Comparison of ENCODE assay signal across 8 mouse cellular contexts in genomic region chrX:12158244-12158820, GRCm38 (mm10). TPM values are rescaled to one million over a fixed set of nuclear protein-coding genes. Genes with fewer than 3 reads are reported as not detected.
DNase-seq lines count a peak whose midpoint lies in the region; ATAC-seq and TF ChIP-seq lines count a peak whose summit lies in the region.

No protein-coding gene starts in this region.

- TF ChIP-seq POLR2A in lung, adult 2 months (IDR thresholded peaks at IDR 0.05; ENCODE audit: borderline replicate concordance, extremely low read depth, low read depth, low read length): no peak

- TF ChIP-seq CTCF in lung, adult 2 months (IDR thresholded peaks at IDR 0.05; ENCODE audit: insufficient read depth, low read length): no peak

- H3K9ac ChIP-seq in kidney, embryonic 14.5 days (ENCODE audit: low read depth, low read length): peak overlapping the region; percentile 50; the same call in 1 of the 2 replicates
- H3K9ac ChIP-seq in neural tube, embryonic 14.5 days (replicated peaks; ENCODE audit: low read depth, low read length): 0 out of 2 replicates have a peak overlapping the region, but pooled peaks have one; percentile 11

- 10% methylated on average over 39 of the region's 44 CpGs for WGBS in kidney, embryonic 14.5 days
- WGBS in lung, adult 2 months: 8% methylated on average over 44 of the region's 44 CpGs
- 5% methylated on average over 40 of the region's 44 CpGs for WGBS in neural tube, embryonic 14.5 days

- H3K36me3 ChIP-seq in kidney, embryonic 14.5 days (ENCODE audit: control insufficient read depth, insufficient read depth, low read length): no peaks in the 10 kb centered on the region
- no peaks in the 10 kb centered on the region for H3K36me3 ChIP-seq in neural tube, embryonic 14.5 days (ENCODE audit: control insufficient read depth, insufficient read depth, low read length)

- peak; percentile 61 to 74 for DNase-seq in urinary bladder, postnatal 4 days (ENCODE audit: low spot score in 2 of 2)
- DNase-seq in urinary bladder, adult 18-20 months (ENCODE audit: low spot score in 2 of 2): no peak
- DNase-seq in embryo, embryonic 9.5 days (ENCODE audit: extremely low spot score): peak; percentile 72
- peak; percentile 73 to 74 for DNase-seq in heart, adult 9 months (ENCODE audit: low spot score in 2 of 2)
- DNase-seq in lung, adult 2 months: peak; percentile 46
- no peak for DNase-seq in c-Kit-positive CD71-positive TER-119-positive erythroid progenitor cells, embryonic 14.5 days (ENCODE audit: low spot score)

- peak overlapping the region; percentile 59 for H3K4me2 ChIP-seq in kidney, embryonic 14.5 days (replicated peaks; ENCODE audit: low read depth, low read length)
- H3K4me2 ChIP-seq in neural tube, embryonic 14.5 days (ENCODE audit: low read depth, low read length): peak overlapping the region; percentile 53

- H3K9me3 ChIP-seq in kidney, embryonic 14.5 days (ENCODE audit: control insufficient read depth, low read length): no peaks in the 10 kb centered on the region
- H3K9me3 ChIP-seq in neural tube, embryonic 14.5 days (ENCODE audit: control insufficient read depth, low read length): no peaks in the 10 kb centered on the region

- H3K27ac ChIP-seq in kidney, embryonic 14.5 days (ENCODE audit: low read depth, low read length): peak overlapping the region; percentile 91
- peak overlapping the region; percentile 34; the same call in 1 of the 2 replicates for H3K27ac ChIP-seq in neural tube, embryonic 14.5 days (ENCODE audit: low read depth, low read length)

- peaks cover 27% of the 10 kb centered on the region for H3K27me3 ChIP-seq in kidney, embryonic 14.5 days (ENCODE audit: control insufficient read depth, insufficient read depth, low read length)
- peaks cover 5% of the 10 kb centered on the region; the same call in 1 of the 2 replicates for H3K27me3 ChIP-seq in neural tube, embryonic 14.5 days (ENCODE audit: control insufficient read depth, insufficient read depth, low read length)

- H3K4me3 ChIP-seq in kidney, embryonic 14.5 days (ENCODE audit: low read length): peak overlapping the region; percentile 46
- H3K4me3 ChIP-seq in lung, adult 2 months (replicated peaks; ENCODE audit: extremely low read depth, low read depth, low read length): peak overlapping the region; percentile 51
- peak overlapping the region; percentile 20 for H3K4me3 ChIP-seq in neural tube, embryonic 14.5 days (ENCODE audit: low read depth, low read length)

- peak; percentile 70 for ATAC-seq in kidney, embryonic 14.5 days (ENCODE audit: low FRiP score, low TSS enrichment)
- peak; percentile 54; the same call in 1 of the 2 replicates for ATAC-seq in neural tube, embryonic 14.5 days (ENCODE audit: low read depth)

- peaks cover 21% of the 10 kb centered on the region for H3K4me1 ChIP-seq in kidney, embryonic 14.5 days (ENCODE audit: control insufficient read depth, insufficient read depth, low read length)
- no peaks in the 10 kb centered on the region; the same call in 1 of the 2 replicates for H3K4me1 ChIP-seq in lung, adult 2 months (ENCODE audit: control insufficient read depth, insufficient read depth, low read length)
- no peaks in the 10 kb centered on the region; the same call in 1 of the 2 replicates for H3K4me1 ChIP-seq in neural tube, embryonic 14.5 days (ENCODE audit: control insufficient read depth, insufficient read depth, low read length)

RNA-seq across cellular contexts. Expression of gene Bcor, which starts 1.8 kb away (rescaled TPM):
- polyA plus RNA-seq in kidney, embryonic 14.5 days (2014; fragmentation: Nextera tagmentation; extraction: Ambion mirVana): 16.3 and 24.1 TPM in 2 replicates
- 12.7 and 15.8 TPM in 2 replicates for polyA plus RNA-seq in lung, adult 2 months (2012; rRNA removed)
- polyA plus RNA-seq in neural tube, embryonic 14.5 days (2014; fragmentation: Nextera tagmentation; extraction: Ambion mirVana): 17.9 and 21.1 TPM in 2 replicates

Comparison
In these comparisons a context has a peak if more than half of its experiments do, and no peak if none do; other contexts are left out.
1. DNase-seq: peak in urinary bladder, postnatal 4 days (2 of 2), embryo, embryonic 9.5 days (single experiment), heart, adult 9 months (2 of 2) and lung, adult 2 months (single experiment); none in urinary bladder, adult 18-20 months (0 of 2) and c-Kit-positive CD71-positive TER-119-positive erythroid progenitor cells, embryonic 14.5 days (single experiment).
2. Peak in every context shown above with its lines, with median percentiles within 50 percentile points of each other: H3K4me3 ChIP-seq.